Mouse (Mus musculus): ENCODE measurements around the gene Has3.

The Has3 gene

DNA sequence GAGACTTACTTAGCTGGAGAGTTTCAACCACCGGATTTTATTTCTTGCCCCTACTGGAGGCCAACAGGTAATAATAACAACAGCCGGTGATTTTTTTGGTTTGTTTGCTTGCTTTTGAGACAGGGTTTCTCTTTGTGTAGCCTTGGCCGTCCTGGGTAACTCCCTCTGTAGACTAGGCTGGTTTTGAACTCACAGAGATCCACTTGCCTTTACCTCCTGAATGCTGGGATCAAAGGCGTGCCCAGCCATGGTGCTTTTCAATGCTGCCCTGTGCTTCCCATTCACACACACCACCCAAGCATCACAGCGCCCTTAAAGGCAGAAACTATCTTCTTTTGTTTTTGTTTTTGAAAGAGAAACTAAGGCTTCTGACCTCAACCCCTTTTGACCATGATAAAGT is 59.9 kb downstream of the Has3 start:
- DNase-seq (ENCODE audit: extremely low spot score): no peak

DNA sequence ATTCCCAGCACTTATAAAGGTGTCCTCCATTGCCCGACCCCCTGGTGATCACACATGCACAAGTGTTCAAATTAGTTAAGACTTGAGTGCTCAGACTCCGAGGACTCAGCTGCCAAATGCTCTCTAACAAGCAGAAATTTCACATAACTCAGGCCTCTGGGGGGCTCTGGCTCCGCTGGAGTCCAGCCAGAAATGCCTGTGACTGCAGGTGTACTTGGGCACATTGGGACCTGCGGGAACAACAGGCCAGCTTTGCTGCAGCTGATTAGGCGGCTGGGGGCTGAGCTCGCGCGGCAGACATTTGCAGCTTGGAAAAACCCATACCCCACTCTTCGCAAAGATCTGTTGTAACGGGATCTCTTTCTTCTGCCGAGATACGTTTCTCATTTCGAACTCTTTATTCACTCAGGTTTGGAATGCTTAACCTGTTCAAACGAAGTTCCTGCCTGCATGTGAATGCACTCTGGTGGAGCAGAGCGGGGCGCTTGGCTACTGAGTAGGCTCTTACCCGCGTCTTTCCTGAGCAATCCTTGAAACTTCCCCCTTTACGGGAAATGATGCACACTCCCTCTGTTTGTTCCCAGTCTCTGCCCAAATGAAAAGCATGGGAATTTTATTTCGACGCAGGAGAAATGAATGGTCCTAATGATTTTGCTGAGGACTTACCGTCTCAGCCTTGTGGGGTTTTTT is 62.5 kb downstream of the Has3 start:
- peak; percentile 44 for DNase-seq (ENCODE audit: extremely low spot score)

DNA sequence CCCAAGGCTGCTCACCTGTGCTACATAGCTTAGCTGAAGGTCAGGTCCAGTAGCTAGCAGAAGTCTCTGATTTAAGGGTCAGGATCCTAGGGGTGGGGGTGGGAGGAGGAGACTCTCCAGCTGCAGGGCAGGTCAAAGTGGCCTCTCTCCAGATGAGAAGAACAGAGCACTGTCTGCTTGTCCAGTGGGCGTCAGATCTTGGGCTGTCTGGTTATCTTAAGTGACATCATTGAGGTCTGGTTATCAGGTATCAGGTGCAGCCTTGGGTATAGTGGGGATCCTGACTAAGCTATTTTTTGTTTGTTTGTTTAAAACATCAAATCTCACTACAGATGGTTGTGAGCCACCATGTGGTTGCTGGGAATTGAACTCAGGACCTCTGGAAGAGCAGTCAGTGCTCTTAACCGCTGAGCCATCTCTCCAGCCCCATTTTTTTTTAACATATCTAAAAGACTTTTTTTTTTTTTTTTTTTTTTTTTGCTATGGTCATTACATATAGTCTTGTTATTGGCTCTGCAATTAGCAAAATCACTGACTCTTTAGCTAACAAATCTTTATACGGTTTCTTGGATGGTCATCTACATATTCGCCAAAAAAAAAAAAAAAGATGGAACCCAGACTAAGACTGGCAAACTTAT is 63.6 kb downstream of the Has3 start:
- DNase-seq (ENCODE audit: extremely low spot score): no peak

Measured in embryo, embryonic 9.5 days (tissue).